Mouse (Mus musculus) induced T-regulatory cell, adult 2 months (primary cell): ENCODE measurements around the gene Prelp.
"Not testable (repeated sequence)": the region's sequence is repeated elsewhere in the genome, so short reads cannot be mapped to it uniquely, and the experiment has no call there.

Source experiments
- DNase-seq: peaks from one replicate; pipeline ENCODE4 v3.0.0-alpha.2; 2012; ENCODE audit warnings: low read depth

Prelp gene

GRCm38 (mm10) chr1:133921304-133921751, at the start of gene Prelp:
Gene Prelp (minus strand): TSS chr1:133921414.
- no peak for DNase-seq

- no peak for DNase-seq
These were observed 48.2 kb upstream of the Prelp start for GRCm38 (mm10) chr1:133969427-133969826.

- DNase-seq = no peak
These were observed 47.6 kb upstream of the Prelp start for GRCm38 (mm10) chr1:133968788-133969325.

- no peak for DNase-seq
These were observed 46.3 kb upstream of the Prelp start for GRCm38 (mm10) chr1:133967481-133968017.

GRCm38 (mm10) chr1:133966044-133966443, 44.8 kb upstream of the Prelp start:
- no peak for DNase-seq

GRCm38 (mm10) chr1:133965298-133965697, 44.1 kb upstream of the Prelp start:
- no peak for DNase-seq

GRCm38 (mm10) chr1:133964742-133965141, 43.5 kb upstream of the Prelp start:
- DNase-seq = no peak

GRCm38 (mm10) chr1:133963578-133963977, 42.4 kb upstream of the Prelp start:
- DNase-seq = not testable (repeated sequence)

- DNase-seq = not testable (repeated sequence)
These were observed 41.9 kb upstream of the Prelp start for GRCm38 (mm10) chr1:133963128-133963527.

- no peak for DNase-seq
These were observed 40.3 kb upstream of the Prelp start for GRCm38 (mm10) chr1:133961281-133962134.

GRCm38 (mm10) chr1:133959521-133959920, 38.3 kb upstream of the Prelp start:
- DNase-seq = no peak

- no peak for DNase-seq
These were observed 32.8 kb upstream of the Prelp start for GRCm38 (mm10) chr1:133954009-133954408.

GRCm38 (mm10) chr1:133953261-133953742, 32.1 kb upstream of the Prelp start:
- no peak for DNase-seq

GRCm38 (mm10) chr1:133951598-133951997, 30.4 kb upstream of the Prelp start:
- DNase-seq = peak; percentile 7

GRCm38 (mm10) chr1:133950061-133950782, 29.0 kb upstream of the Prelp start:
- peak; percentile 52 for DNase-seq

GRCm38 (mm10) chr1:133945106-133945505, 23.9 kb upstream of the Prelp start:
- no peak for DNase-seq

- DNase-seq = no peak
These were observed 20.7 kb upstream of the Prelp start for GRCm38 (mm10) chr1:133941904-133942303.

GRCm38 (mm10) chr1:133941158-133941860, 20.1 kb upstream of the Prelp start:
- DNase-seq = no peak

- no peak for DNase-seq
These were observed 19.4 kb upstream of the Prelp start for GRCm38 (mm10) chr1:133940481-133941092.

- DNase-seq = no peak
These were observed 18.5 kb upstream of the Prelp start for GRCm38 (mm10) chr1:133939708-133940107.

GRCm38 (mm10) chr1:133936169-133936568, 15.0 kb upstream of the Prelp start:
- peak; percentile 15 for DNase-seq
